Mouse (Mus musculus) hindbrain, embryonic 12.5 days (tissue): ENCODE results near the gene Dnttip1. TPM values are rescaled to one million over a fixed set of nuclear protein-coding genes. Genes with fewer than 3 reads are reported as not detected.

Experiments
- ATAC-seq: fragments of 200-750 bp; cut with Nextera tagmentation; 2 replicates; pipeline ENCODE4 v1.8.0; 2017; ENCODE audit warnings: moderate TSS enrichment; ENCODE audit not compliant: low FRiP score
- H3K27ac ChIP-seq: fragments of 300-500 bp; sonication (generic); 2 replicates; pipeline ENCODE4 v1.5.1; 2016; ENCODE audit warnings: mild to moderate bottlenecking
- H3K27me3 ChIP-seq: fragments of 300-500 bp; sonication (generic); 2 replicates; pipeline ENCODE4 v1.6.1; 2016; ENCODE audit warnings: mild to moderate bottlenecking
- H3K36me3 ChIP-seq: fragments of 300-500 bp; sonication (generic); 2 replicates; pipeline ENCODE4 v1.6.1; 2016; ENCODE audit warnings: mild to moderate bottlenecking
- H3K4me1 ChIP-seq: fragments of 300-500 bp; sonication (generic); 2 replicates; pipeline ENCODE4 v1.6.1; 2016
- H3K4me2 ChIP-seq: fragments of 300-500 bp; sonication (generic); replicated peaks from 2 replicates; pipeline ENCODE4 v1.6.1; 2016; ENCODE audit warnings: mild to moderate bottlenecking
- H3K4me3 ChIP-seq: fragments of 300-500 bp; sonication (generic); 2 replicates; pipeline ENCODE4 v1.5.1; 2016; ENCODE audit warnings: mild to moderate bottlenecking
- H3K9ac ChIP-seq: fragments of 300-500 bp; sonication (generic); 2 replicates; pipeline ENCODE4 v1.6.1; 2016; ENCODE audit warnings: mild to moderate bottlenecking, moderate library complexity
- H3K9me3 ChIP-seq: fragments of 300-500 bp; sonication (generic); replicated peaks from 2 replicates; pipeline ENCODE4 v1.6.1; 2016; ENCODE audit warnings: mild to moderate bottlenecking
- WGBS: fragments of 180-500 bp; shearing (Covaris S2); methylation state at CpG from one replicate; pipeline ENCODE4 v1.1.7; 2016; 5-methylcytosine and 5-hydroxymethylcytosine counted together
- polyA plus RNA-seq: library from polyadenylated mRNA; unstranded; fragments of >200 nt; fragmentation: Nextera tagmentation; extraction: Ambion mirVana; gene quantifications from 2 replicates; pipeline ENCODE4 v1.2.1, GENCODE M21; 2016

The Dnttip1 gene
- polyA plus RNA-seq, 1 experiment from 2014 or later = 89.7 TPM

DNA sequence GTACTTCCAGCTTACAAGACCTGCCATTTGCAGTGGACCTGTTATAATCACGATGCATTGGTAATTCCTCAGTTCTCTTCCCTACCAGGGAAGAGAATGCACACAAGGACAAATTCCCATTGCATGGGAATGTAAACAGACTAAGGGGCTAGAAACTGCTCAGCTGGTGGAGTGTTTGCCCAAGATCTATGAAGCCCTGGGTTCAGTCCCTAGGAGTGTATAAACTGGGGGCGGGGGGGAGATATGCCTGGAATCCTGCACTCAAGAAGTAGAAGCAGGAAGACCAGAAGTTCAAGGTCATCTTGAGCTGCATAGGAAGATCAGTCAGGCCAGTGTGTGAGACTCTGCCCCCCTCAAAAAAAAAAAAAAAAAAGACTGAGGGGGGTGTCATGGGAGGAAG is 12.5 kb upstream of the Dnttip1 start:
- Histone ChIP-seq H3K4me2 (no peak overlapping the region), H3K36me3 (no peaks in the 10 kb centered on the region), H3K27me3 (no peaks in the 10 kb centered on the region), H3K27ac (no peak overlapping the region), H3K9ac (no peak overlapping the region), H3K4me1 (no peaks in the 10 kb centered on the region), H3K9me3 (no peaks in the 10 kb centered on the region), H3K4me3 (no peak overlapping the region)
- ATAC-seq = no peak
- WGBS = 90% methylated on average over 2 of the region's 2 CpGs

DNA sequence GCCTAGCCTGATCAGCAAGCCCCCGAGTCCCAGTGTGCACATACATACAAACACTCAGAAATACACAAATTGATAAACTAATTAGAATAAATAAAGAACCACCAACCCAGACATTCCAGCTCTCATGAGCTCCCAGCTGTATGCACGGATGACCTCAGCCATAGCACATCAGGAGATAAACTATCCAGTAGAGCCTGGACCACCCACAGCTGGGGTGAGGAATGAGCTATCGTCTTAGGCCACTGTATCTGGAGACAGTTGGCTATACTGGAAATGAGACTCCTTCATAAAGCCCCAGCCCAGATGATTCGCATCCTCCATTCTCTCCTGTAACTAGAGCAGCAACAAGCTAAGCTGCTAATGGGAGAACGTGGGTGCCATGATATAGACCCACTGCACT is 10.9 kb upstream of the Dnttip1 start:
- no peak for ATAC-seq
- H3K27me3 ChIP-seq = no peaks in the 10 kb centered on the region
- H3K4me3 ChIP-seq = no peak overlapping the region
- H3K27ac ChIP-seq = no peak overlapping the region
- no peak overlapping the region for H3K4me2 ChIP-seq
- H3K9ac ChIP-seq = no peak overlapping the region
- 84% methylated on average over 5 of the region's 5 CpGs for WGBS
- H3K4me1 ChIP-seq = no peaks in the 10 kb centered on the region
- no peaks in the 10 kb centered on the region for H3K9me3 ChIP-seq
- H3K36me3 ChIP-seq = no peaks in the 10 kb centered on the region

DNA sequence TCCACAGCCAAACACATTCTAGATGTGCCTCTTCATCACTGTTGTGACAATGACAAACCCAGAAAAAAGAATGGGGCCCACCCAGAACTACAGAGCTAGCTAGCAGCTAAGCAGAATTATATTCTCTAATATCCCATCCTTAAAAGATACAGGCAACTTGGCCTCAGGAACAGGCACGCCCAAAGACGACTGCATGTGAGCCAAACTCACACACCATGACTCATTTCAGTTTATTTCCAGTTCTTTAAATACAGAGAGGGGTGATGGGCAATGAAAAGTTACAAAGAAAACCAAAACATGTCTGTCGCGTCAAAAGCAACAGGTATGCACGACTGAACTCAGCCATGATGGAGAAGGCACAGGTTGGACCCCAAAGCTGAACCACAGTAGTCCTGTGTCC is 10.3 kb upstream of the Dnttip1 start:
- Histone ChIP-seq H3K27ac (no peak overlapping the region), H3K4me2 (no peak overlapping the region), H3K4me3 (no peak overlapping the region), H3K36me3 (no peaks in the 10 kb centered on the region), H3K9me3 (no peaks in the 10 kb centered on the region), H3K27me3 (no peaks in the 10 kb centered on the region), H3K9ac (no peak overlapping the region), H3K4me1 (no peaks in the 10 kb centered on the region)
- ATAC-seq = no peak
- 93% methylated on average over 5 of the region's 5 CpGs for WGBS

DNA sequence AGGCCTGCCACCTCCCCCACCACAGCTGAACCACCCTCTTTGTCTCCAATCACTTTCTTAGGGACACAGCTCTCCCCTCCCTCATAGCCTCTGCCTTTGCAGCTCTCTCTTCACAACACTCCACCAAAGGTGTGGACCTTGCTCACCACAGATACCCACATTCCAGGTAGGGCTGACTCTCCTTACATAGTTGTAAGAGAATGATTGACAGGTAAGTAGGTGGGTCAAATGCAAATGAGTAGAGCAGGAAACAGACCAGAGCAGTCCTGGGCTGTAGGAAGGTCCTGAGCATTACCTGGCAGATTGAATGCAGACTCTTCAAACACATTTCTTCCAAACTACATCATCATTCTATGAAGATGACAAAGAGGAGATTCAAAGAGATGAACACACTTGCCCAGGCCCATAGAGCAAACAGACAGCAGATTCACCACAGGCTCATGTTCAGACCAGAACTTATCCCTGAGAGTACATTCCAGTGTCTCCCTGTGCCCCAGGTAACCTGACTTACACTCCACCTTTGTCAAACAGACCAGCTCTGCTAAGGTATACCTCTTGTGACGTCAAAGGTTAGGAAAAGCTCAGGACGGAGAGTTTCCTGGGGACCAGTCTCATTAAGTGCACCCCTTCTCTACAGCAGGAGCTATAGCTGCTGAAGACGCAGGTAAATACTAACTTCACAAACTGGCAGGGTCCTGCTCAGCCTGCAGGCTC is 8.2 kb upstream of the Dnttip1 start:
- H3K36me3 ChIP-seq = no peaks in the 10 kb centered on the region
- no peak overlapping the region for H3K4me2 ChIP-seq
- H3K27ac ChIP-seq = no peak overlapping the region
- H3K9ac ChIP-seq = no peak overlapping the region
- H3K4me1 ChIP-seq = no peaks in the 10 kb centered on the region
- no peak for ATAC-seq
- H3K4me3 ChIP-seq = no peak overlapping the region
- WGBS = 74% methylated on average over 3 of the region's 3 CpGs
- H3K27me3 ChIP-seq = no peaks in the 10 kb centered on the region
- H3K9me3 ChIP-seq = no peaks in the 10 kb centered on the region

DNA sequence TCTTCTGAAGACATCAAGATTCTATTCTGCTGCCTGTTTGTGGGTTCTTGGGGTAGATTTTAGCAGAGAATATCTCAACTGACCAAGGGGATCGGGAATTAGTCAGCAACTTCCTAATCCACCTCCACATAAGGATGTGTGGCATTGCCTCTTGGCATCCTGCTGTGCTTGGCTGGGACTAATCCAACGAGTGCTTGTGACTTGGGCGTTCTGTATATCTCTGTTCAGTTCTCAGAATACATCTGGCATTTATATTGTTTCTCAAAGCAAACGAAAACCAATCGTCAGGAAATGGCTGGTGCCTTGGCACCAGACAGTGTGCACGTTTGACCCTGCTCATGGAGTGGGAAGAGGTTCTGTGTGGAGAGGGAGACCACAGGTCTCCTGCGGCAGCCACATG is 5.9 kb upstream of the Dnttip1 start:
- Histone ChIP-seq H3K27me3 (no peaks in the 10 kb centered on the region), H3K27ac (no peak overlapping the region), H3K4me1 (peaks cover 1% of the 10 kb centered on the region), H3K9ac (no peak overlapping the region), H3K9me3 (no peaks in the 10 kb centered on the region), H3K4me2 (no peak overlapping the region), H3K4me3 (no peak overlapping the region), H3K36me3 (no peaks in the 10 kb centered on the region)
- WGBS = 64% methylated on average over 7 of the region's 7 CpGs
- ATAC-seq = no peak

DNA sequence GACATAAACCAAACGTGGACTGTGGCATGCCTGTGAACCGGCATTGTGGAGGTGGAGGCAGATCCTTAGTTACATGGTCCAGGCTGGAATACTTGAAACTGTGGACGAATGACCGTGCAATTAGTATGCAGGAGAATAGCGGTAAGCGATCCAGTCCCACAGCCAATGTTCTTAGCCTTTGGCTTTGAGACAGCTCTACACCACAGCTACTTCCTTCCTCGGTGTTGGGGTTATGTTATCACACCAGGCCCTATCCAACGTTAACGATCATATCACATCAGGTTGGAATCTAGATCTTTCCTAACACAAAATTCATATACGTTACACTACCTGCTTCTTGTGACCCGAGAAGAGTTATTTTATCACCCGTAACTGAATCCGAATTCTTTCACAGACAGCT is 796 bp upstream of the Dnttip1 start:
- WGBS = 77% methylated on average over 13 of the region's 13 CpGs
- H3K27me3 ChIP-seq = no peaks in the 10 kb centered on the region
- no peak for ATAC-seq

DNA sequence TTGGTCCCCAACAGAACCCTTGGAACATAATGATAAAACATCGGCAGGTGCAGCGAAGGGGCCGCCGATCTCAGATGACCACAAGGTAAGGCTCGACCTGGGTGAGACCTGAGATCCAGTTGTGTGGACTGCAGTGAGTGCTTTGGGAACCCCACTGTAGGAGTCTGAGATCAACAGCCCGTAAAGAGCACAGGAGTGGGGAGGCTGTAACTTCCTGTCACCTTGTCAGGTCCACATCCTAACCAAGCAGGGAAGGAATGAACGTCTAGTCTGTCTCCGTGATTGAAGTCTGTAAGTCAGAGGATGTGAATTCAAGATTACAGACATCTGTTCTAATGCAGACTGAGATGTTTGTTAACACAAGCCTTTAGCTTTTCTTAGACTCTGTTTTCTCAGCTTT is 910 bp downstream of the Dnttip1 start:
- whole genome bisulfite sequencing = 60% methylated on average over 8 of the region's 8 CpGs
- no peak overlapping the region for H3K27ac ChIP-seq
- peak overlapping the region; percentile 91 for H3K4me3 ChIP-seq

More for the DNA sequence above, 796 bp upstream of the Dnttip1 start:
- Histone ChIP-seq H3K4me1 (peaks cover 24% of the 10 kb centered on the region), H3K4me2 (peak overlapping the region; percentile 89), H3K9me3 (no peaks in the 10 kb centered on the region), H3K36me3 (peaks cover 18% of the 10 kb centered on the region), H3K9ac (peak overlapping the region; percentile 95), H3K4me3 (peak overlapping the region; percentile 91), H3K27ac (no peak overlapping the region)

DNA sequence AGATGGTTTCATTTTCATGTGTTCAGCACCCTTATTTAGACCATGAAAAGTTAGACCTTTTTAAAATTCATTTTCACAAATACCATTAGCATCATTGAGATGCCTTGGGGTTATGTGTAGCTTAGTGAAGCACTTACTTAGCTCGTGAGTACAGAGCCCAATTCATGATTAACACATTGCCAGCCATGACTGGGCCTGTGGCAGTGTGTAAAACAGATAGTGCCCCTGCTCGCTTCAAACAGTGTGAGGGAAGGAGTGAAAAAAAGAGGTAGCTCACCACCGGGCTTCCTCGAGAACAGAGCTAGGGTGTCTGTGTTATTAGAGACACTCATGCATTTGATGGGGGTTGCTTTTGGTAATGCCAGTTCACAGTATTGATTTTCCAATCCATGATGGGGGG is 2.4 kb downstream of the Dnttip1 start:
- Histone ChIP-seq H3K4me3 (no peak overlapping the region), H3K4me1 (peaks cover 24% of the 10 kb centered on the region), H3K9ac (no peak overlapping the region), H3K27ac (no peak overlapping the region), H3K36me3 (peaks cover 49% of the 10 kb centered on the region), H3K27me3 (no peaks in the 10 kb centered on the region), H3K4me2 (no peak overlapping the region), H3K9me3 (no peaks in the 10 kb centered on the region)
- ATAC-seq = no peak
- 86% methylated on average over 4 of the region's 4 CpGs for WGBS

More for the DNA sequence above, 910 bp downstream of the Dnttip1 start:
- Histone ChIP-seq H3K9me3 (no peaks in the 10 kb centered on the region), H3K36me3 (peaks cover 35% of the 10 kb centered on the region), H3K9ac (peak overlapping the region; percentile 95), H3K27me3 (no peaks in the 10 kb centered on the region), H3K4me1 (peaks cover 24% of the 10 kb centered on the region), H3K4me2 (peak overlapping the region; percentile 89)
- ATAC-seq = no peak

DNA sequence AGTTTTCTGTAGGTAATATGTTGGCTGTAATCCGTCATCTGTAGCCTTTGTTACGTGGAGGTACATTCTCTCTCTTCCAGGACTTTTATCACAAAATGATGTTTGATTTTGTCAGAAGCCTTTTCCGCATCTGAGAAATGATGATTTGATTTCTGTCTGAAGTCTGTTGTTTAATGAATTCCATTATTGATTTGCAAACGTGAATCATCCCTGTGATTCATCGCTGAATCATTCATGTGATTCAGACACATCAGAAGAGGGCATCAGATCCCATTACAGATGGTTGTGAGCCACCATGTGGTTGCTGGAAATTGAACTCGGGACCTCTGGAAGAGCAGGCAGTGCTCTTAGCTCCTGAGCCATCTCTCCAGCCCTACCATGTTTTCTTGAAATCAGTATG is 3.2 kb downstream of the Dnttip1 start:
- 93% methylated on average over 6 of the region's 6 CpGs for WGBS

DNA sequence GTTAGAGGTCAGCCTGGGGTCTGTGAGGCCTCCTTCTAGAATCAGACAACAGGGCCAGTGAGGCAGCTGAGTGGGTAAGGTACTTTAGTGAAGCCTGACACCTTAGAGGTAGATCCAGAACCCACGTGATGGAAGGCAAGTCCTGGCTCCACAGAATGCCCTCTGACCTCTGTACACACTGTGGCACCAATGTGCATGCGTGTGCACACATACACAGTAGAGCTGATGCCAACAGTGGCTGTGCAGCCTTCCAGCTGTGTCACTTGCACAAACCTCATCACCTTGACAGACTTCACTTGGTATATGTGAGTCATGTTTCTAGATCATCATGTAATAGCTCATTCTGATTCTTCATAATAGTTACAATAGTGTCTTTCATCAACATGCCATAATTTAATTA is 6.7 kb downstream of the Dnttip1 start:
- Histone ChIP-seq H3K9ac (no peak overlapping the region), H3K4me3 (no peak overlapping the region), H3K36me3 (peaks cover 90% of the 10 kb centered on the region), H3K9me3 (no peaks in the 10 kb centered on the region), H3K4me2 (no peak overlapping the region), H3K4me1 (peaks cover 7% of the 10 kb centered on the region), H3K27ac (no peak overlapping the region), H3K27me3 (no peaks in the 10 kb centered on the region)
- no peak for ATAC-seq
- 80% methylated on average over 2 of the region's 2 CpGs for WGBS

More for the DNA sequence above, 3.2 kb downstream of the Dnttip1 start:
- H3K36me3 ChIP-seq = peaks cover 57% of the 10 kb centered on the region
- H3K9me3 ChIP-seq = no peaks in the 10 kb centered on the region
- ATAC-seq = no peak
- H3K9ac ChIP-seq = no peak overlapping the region
- no peak overlapping the region for H3K27ac ChIP-seq
- no peak overlapping the region for H3K4me2 ChIP-seq
- no peaks in the 10 kb centered on the region for H3K27me3 ChIP-seq
- H3K4me3 ChIP-seq = no peak overlapping the region
- peaks cover 24% of the 10 kb centered on the region for H3K4me1 ChIP-seq

DNA sequence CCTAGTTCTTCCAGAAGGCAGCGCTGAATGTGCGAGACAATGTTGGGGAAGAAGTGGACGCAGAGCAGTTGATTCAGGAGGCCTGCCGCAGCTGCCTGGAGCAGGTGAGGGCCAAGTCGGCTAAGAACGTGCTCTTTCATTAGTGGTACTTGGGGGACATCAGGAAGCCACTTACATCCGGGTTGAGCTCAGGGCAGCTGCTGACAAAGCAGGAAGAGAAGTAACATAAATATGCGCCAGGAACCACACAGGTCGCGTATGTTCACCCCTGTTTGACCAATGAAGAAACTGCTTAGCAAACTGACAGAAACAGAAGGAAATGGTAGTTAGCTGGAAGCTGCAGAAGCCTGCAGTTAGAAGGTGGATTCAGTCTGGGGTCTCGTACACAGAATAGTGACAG is 8.3 kb downstream of the Dnttip1 start:
- no peak overlapping the region for H3K4me2 ChIP-seq
- H3K27me3 ChIP-seq = no peaks in the 10 kb centered on the region
- no peak overlapping the region for H3K4me3 ChIP-seq
- H3K36me3 ChIP-seq = peaks cover 92% of the 10 kb centered on the region
- H3K9ac ChIP-seq = no peak overlapping the region
- no peak overlapping the region for H3K27ac ChIP-seq
- 89% methylated on average over 11 of the region's 11 CpGs for WGBS
- no peak for ATAC-seq
- no peaks in the 10 kb centered on the region for H3K9me3 ChIP-seq
- H3K4me1 ChIP-seq = no peaks in the 10 kb centered on the region

DNA sequence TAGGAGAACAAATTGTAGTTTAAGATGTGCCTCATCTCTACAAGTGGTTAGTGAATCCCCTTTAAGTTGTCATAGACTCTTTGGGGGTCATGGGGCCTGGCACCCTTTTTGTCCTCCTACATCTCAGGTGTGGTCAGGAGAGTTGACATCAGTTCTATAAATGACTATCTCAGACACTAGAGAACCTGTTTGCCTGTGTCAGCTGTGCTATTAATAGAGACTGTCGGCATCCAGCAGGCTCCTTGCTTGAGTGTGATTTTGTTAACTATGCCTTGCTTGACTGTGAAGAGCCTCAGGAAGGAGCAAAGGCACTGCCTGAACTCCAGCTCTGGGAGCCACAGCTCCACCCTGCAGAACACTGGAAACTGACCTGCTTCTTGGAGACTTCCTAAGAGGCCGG is 9.0 kb downstream of the Dnttip1 start:
- no peak for ATAC-seq
- Histone ChIP-seq H3K4me3 (no peak overlapping the region), H3K9ac (no peak overlapping the region), H3K27ac (no peak overlapping the region), H3K9me3 (no peaks in the 10 kb centered on the region), H3K4me2 (no peak overlapping the region), H3K36me3 (peaks cover 99% of the 10 kb centered on the region), H3K4me1 (no peaks in the 10 kb centered on the region), H3K27me3 (no peaks in the 10 kb centered on the region)
- WGBS = 89% methylated on average over 2 of the region's 2 CpGs

DNA sequence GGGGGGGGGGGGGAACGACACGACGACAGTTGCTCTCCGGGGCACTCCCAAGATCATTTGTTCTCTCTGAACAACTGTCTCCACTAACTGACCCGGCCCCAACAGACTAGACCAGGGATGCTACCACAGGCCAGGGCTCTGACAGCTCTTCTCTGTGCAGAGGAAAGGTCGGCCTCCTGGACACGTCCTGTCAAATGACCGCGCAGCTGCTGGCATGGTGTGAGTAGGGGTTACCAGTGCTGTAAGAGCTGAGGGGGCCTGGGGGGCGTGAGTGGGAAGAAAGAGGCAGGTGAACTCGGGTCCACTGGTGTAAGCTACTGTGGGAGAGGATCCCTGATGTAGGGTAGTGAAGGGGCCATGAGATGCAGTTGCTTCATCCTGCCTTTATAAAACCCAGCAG is 12.1 kb downstream of the Dnttip1 start:
- no peaks in the 10 kb centered on the region for H3K27me3 ChIP-seq
- no peak overlapping the region for H3K27ac ChIP-seq
- WGBS = 90% methylated on average over 11 of the region's 11 CpGs
- no peaks in the 10 kb centered on the region for H3K9me3 ChIP-seq
- H3K4me2 ChIP-seq = no peak overlapping the region
- no peak for ATAC-seq
- peaks cover 99% of the 10 kb centered on the region for H3K36me3 ChIP-seq
- no peak overlapping the region for H3K4me3 ChIP-seq
- H3K9ac ChIP-seq = no peak overlapping the region
- H3K4me1 ChIP-seq = no peaks in the 10 kb centered on the region
